In genomic region chr10:63089758-63090571, GRCm38 (mm10) we compare ENCODE assay signal across 9 mouse cellular contexts. TPM values are rescaled to one million over a fixed set of nuclear protein-coding genes. Genes with fewer than 3 reads are reported as not detected.
DNase-seq lines count a peak whose midpoint lies in the region; ATAC-seq and TF ChIP-seq lines count a peak whose summit lies in the region.
"Had no signal": no experiment of that assay in that cellular context is flagged by ENCODE, and none has a peak within 500 bp of the region (broad histone marks: within the 10 kb centered on the region; RNA-seq: fewer than 3 reads in every experiment).

No protein-coding gene starts in this region.

- H3K4me2 ChIP-seq in hindbrain, embryonic 14.5 days (replicated peaks): peak overlapping the region; percentile 53
- peak overlapping the region; percentile 48 for H3K4me2 ChIP-seq in midbrain, embryonic 11.5 days

- no peak for TF ChIP-seq CTCF in cortical plate, adult 2 months (IDR thresholded peaks at IDR 0.05; ENCODE audit: extremely low read depth, insufficient read depth, low read length)

- no peaks in the 10 kb centered on the region for H3K36me3 ChIP-seq in hindbrain, embryonic 14.5 days (replicated peaks; ENCODE audit: control insufficient read depth, insufficient read depth)
- no peaks in the 10 kb centered on the region for H3K36me3 ChIP-seq in midbrain, embryonic 11.5 days (ENCODE audit: control insufficient read depth, insufficient read depth, low read length)

- peak overlapping the region; percentile 41 for H3K4me3 ChIP-seq in cortical plate, adult 2 months (ENCODE audit: insufficient read depth, low read length)
- H3K4me3 ChIP-seq in hindbrain, embryonic 14.5 days (replicated peaks; ENCODE audit: low read length): peak overlapping the region; percentile 22
- H3K4me3 ChIP-seq in midbrain, embryonic 11.5 days (ENCODE audit: low read depth, low read length): peak overlapping the region; percentile 22

- ATAC-seq in hindbrain, embryonic 14.5 days (ENCODE audit: low FRiP score): no peak; the same call in 1 of the 2 replicates
- peak; percentile 43 for ATAC-seq in midbrain, embryonic 11.5 days (ENCODE audit: low FRiP score)
- no peak for ATAC-seq in megakaryocyte progenitor cell, adult 5-6 weeks (replicated peaks; ENCODE audit: poor library complexity)

- peak; percentile 21 to 37 for DNase-seq in kidney, postnatal 4 days
- no peak for DNase-seq in kidney, postnatal 14 days
- peak; percentile 10 for DNase-seq in NIH3T3 (ENCODE audit: low read depth)
- DNase-seq in hindbrain, embryonic 14.5 days (ENCODE audit: low spot score): peak; percentile 27
- DNase-seq in midbrain, embryonic 11.5 days (ENCODE audit: low spot score, missing footprints): peak; percentile 89
- DNase-seq in urinary bladder, adult 2 months (ENCODE audit: low spot score): no peak

- H3K27ac ChIP-seq in cortical plate, adult 2 months (ENCODE audit: insufficient read depth, low read length): no peak overlapping the region
- no peak overlapping the region for H3K27ac ChIP-seq in hindbrain, embryonic 14.5 days
- peak overlapping the region; percentile 5; the same call in 1 of the 2 replicates for H3K27ac ChIP-seq in midbrain, embryonic 11.5 days (ENCODE audit: low read depth, low read length)

- no peaks in the 10 kb centered on the region for H3K9me3 ChIP-seq in hindbrain, embryonic 14.5 days (ENCODE audit: control insufficient read depth, low read length)
- no peaks in the 10 kb centered on the region for H3K9me3 ChIP-seq in midbrain, embryonic 11.5 days (ENCODE audit: control insufficient read depth, low read length)

- peaks cover 2% of the 10 kb centered on the region; the same call in 1 of the 2 replicates for H3K4me1 ChIP-seq in cortical plate, adult 2 months (ENCODE audit: control insufficient read depth, insufficient read depth, low read length)
- H3K4me1 ChIP-seq in hindbrain, embryonic 14.5 days (replicated peaks; ENCODE audit: control insufficient read depth, insufficient read depth, low read length): peaks cover 13% of the 10 kb centered on the region
- H3K4me1 ChIP-seq in midbrain, embryonic 11.5 days (ENCODE audit: control insufficient read depth, insufficient read depth, low read length): peaks cover 12% of the 10 kb centered on the region

- H3K9ac ChIP-seq in hindbrain, embryonic 14.5 days: peak overlapping the region; percentile 41
- peak overlapping the region; percentile 47 for H3K9ac ChIP-seq in midbrain, embryonic 11.5 days (ENCODE audit: low read length)

- no peaks in the 10 kb centered on the region for H3K27me3 ChIP-seq in hindbrain, embryonic 14.5 days (ENCODE audit: control insufficient read depth, insufficient read depth, low read length)
- no peaks in the 10 kb centered on the region for H3K27me3 ChIP-seq in midbrain, embryonic 11.5 days (ENCODE audit: control insufficient read depth, insufficient read depth, low read length)

- TF ChIP-seq POLR2A in cortical plate, adult 2 months (IDR thresholded peaks at IDR 0.05; ENCODE audit: extremely low read depth, insufficient read depth, low read length): no peak

- 3% methylated on average over 26 of the region's 26 CpGs for WGBS in hindbrain, embryonic 14.5 days
- 2% methylated on average over 26 of the region's 26 CpGs for WGBS in midbrain, embryonic 11.5 days

RNA-seq across cellular contexts. Expression of gene Atoh7, which starts 9.5 kb away (rescaled TPM):
- 2.8 and 3.7 TPM in 2 replicates for polyA plus RNA-seq in cortical plate, adult 2 months (2012; rRNA removed)
- 6.5 and 9.9 TPM in 2 replicates for polyA plus RNA-seq in hindbrain, embryonic 14.5 days (2014; fragmentation: Nextera tagmentation; extraction: Ambion mirVana)
- 1.1 and 2.0 TPM in 2 replicates for polyA plus RNA-seq in midbrain, embryonic 11.5 days (2014; fragmentation: Nextera tagmentation; extraction: Ambion mirVana)
- total RNA-seq in megakaryocyte progenitor cell, adult 5-6 weeks (2015): not detected in 2 replicates
- not detected in 2 replicates for total RNA-seq in megakaryocyte progenitor cell, adult 5-6 weeks (2017)
- 0.06 and 0.07 TPM in 2 replicates for polyA plus RNA-seq in urinary bladder, adult 2 months (2012; rRNA removed)
- total RNA-seq: heart, postnatal 14 days had no signal

RNA-seq across cellular contexts. Expression of gene Pbld1, which starts 30.0 kb away (rescaled TPM):
- polyA plus RNA-seq in cortical plate, adult 2 months (2012; rRNA removed): 0.17 and 0.19 TPM in 2 replicates
- polyA plus RNA-seq in hindbrain, embryonic 14.5 days (2014; fragmentation: Nextera tagmentation; extraction: Ambion mirVana): 0.39 and 0.75 TPM in 2 replicates
- 0.73 and 0.96 TPM in 2 replicates for polyA plus RNA-seq in midbrain, embryonic 11.5 days (2014; fragmentation: Nextera tagmentation; extraction: Ambion mirVana)
- 0.27 and 0.32 TPM in 2 replicates for total RNA-seq in megakaryocyte progenitor cell, adult 5-6 weeks (2015)
- total RNA-seq in megakaryocyte progenitor cell, adult 5-6 weeks (2017): 0.17 TPM in 1 of 2 replicates, not detected in the other
- polyA plus RNA-seq in urinary bladder, adult 2 months (2012; rRNA removed): 4.4 and 4.6 TPM in 2 replicates

Comparison
In these comparisons a context has a peak if more than half of its experiments do, and no peak if none do; other contexts are left out.
1. DNase-seq: peak in kidney, postnatal 4 days (2 of 2), NIH3T3 (single experiment), hindbrain, embryonic 14.5 days (single experiment) and midbrain, embryonic 11.5 days (single experiment); none in kidney, postnatal 14 days (single experiment) and urinary bladder, adult 2 months (single experiment).
2. Peak in every context shown above with its lines, with median percentiles within 50 percentile points of each other: H3K4me3 ChIP-seq.